Mouse (Mus musculus) MEL (cell line): ENCODE measurements around the gene Myo10. TPM values are rescaled to one million over a fixed set of nuclear protein-coding genes. Genes with fewer than 3 reads are reported as not detected.

ENCODE experiments used
- DNase-seq: peaks from one replicate; pipeline ENCODE4 v3.0.0; 2011; ENCODE audit warnings: low read depth, low spot score
- H3K27ac ChIP-seq: 2 replicates; pipeline ENCODE4 v1.5.1; 2012; ENCODE audit warnings: low read depth, mild to moderate bottlenecking, control low read depth, low read length, moderate library complexity; ENCODE audit not compliant: control insufficient read depth
- H3K27me3 ChIP-seq, 2 experiments: fragments of 150-350 bp in 1 of 2; sonication (generic) in 1 of 2; 2 replicates each; pipeline ENCODE4 v1.6.1; 2012; ENCODE audit warnings: low read length in 2 of 2, mild to moderate bottlenecking in 2 of 2, improper control_type of control experiment in 1 of 2, moderate library complexity in 1 of 2; ENCODE audit not compliant: insufficient read depth in 2 of 2, control insufficient read depth in 1 of 2
- H3K36me3 ChIP-seq, 2 experiments: 2 replicates each; pipeline ENCODE4 v1.6.1; 2012 to 2014; ENCODE audit warnings: low read length in 2 of 2, improper control_type of control experiment in 1 of 2, inconsistent platforms in 1 of 2, mild to moderate bottlenecking in 1 of 2; ENCODE audit not compliant: insufficient read depth in 2 of 2, control insufficient read depth in 1 of 2
- H3K4me1 ChIP-seq, 2 experiments: fragments of 150-350 bp in 1 of 2; sonication (generic) in 1 of 2; 2 replicates each; pipeline ENCODE4 v1.6.1; 2012; ENCODE audit warnings: low read length in 2 of 2, improper control_type of control experiment in 1 of 2, mild to moderate bottlenecking in 1 of 2; ENCODE audit not compliant: insufficient read depth in 2 of 2, control insufficient read depth in 1 of 2
- H3K4me3 ChIP-seq, 2 experiments: fragments of 150-350 bp in 1 of 2; sonication (generic) in 1 of 2; 2 replicates each; pipeline ENCODE4 v1.5.1; 2012; ENCODE audit warnings: low read depth in 2 of 2, low read length in 2 of 2, mild to moderate bottlenecking in 2 of 2, moderate library complexity in 2 of 2, control low read depth in 1 of 2, improper control_type of control experiment in 1 of 2; ENCODE audit not compliant: control insufficient read depth in 1 of 2, insufficient read depth in 1 of 2
- H3K79me2 ChIP-seq: 2 replicates; pipeline ENCODE4 v1.6.1; 2012; ENCODE audit warnings: mild to moderate bottlenecking, low read length, moderate library complexity; ENCODE audit not compliant: control insufficient read depth, poor library complexity, insufficient read depth
- H3K9ac ChIP-seq: 2 replicates; pipeline ENCODE4 v1.6.1; 2012; ENCODE audit warnings: low read depth, mild to moderate bottlenecking, control low read depth, low read length, moderate library complexity; ENCODE audit not compliant: control insufficient read depth, poor library complexity, severe bottlenecking
- H3K9me3 ChIP-seq: fragments of 150-350 bp; sonication (generic); replicated peaks from 2 replicates; pipeline ENCODE4 v1.6.1; 2012; ENCODE audit warnings: mild to moderate bottlenecking, low read length, improper control_type of control experiment, moderate library complexity; ENCODE audit not compliant: insufficient read depth
- BHLHE40 ChIP-seq: IDR thresholded peaks from 2 replicates; pipeline ENCODE4 v1.6.1; 2012; ENCODE audit warnings: low read depth, mild to moderate bottlenecking, inconsistent platforms, low read length, improper control_type of control experiment, borderline replicate concordance
- CHD1 ChIP-seq: IDR thresholded peaks from 2 replicates; pipeline ENCODE4 v1.6.1; 2012; ENCODE audit warnings: low read depth, mild to moderate bottlenecking, inconsistent platforms, low read length, improper control_type of control experiment
- CHD2 ChIP-seq: IDR thresholded peaks from 2 replicates; pipeline ENCODE4 v1.6.1; 2011; ENCODE audit warnings: low read length, improper control_type of control experiment
- E2F4 ChIP-seq: IDR thresholded peaks from 2 replicates; pipeline ENCODE4 v1.6.1; 2011; ENCODE audit warnings: low read depth, low read length, improper control_type of control experiment, borderline replicate concordance
- ELF1 ChIP-seq: IDR thresholded peaks from 2 replicates; pipeline ENCODE4 v1.6.1; 2014; ENCODE audit warnings: low read depth, mild to moderate bottlenecking, inconsistent platforms, low read length, improper control_type of control experiment, moderate library complexity
- EP300 ChIP-seq, 2 experiments: IDR thresholded peaks; 2 replicates each; pipeline ENCODE4 v1.6.1; 2011; ENCODE audit warnings: improper control_type of control experiment in 2 of 2, low read length in 2 of 2, low read depth in 1 of 2, mild to moderate bottlenecking in 1 of 2
- GATA1 ChIP-seq: IDR thresholded peaks from 2 replicates; pipeline ENCODE4 v1.6.1; 2011; ENCODE audit warnings: low read depth, low read length, improper control_type of control experiment
- KAT2A ChIP-seq: conservative IDR thresholded peaks from 2 replicates; pipeline ENCODE4 v1.6.1; 2012; ENCODE audit warnings: low read depth, low read length, improper control_type of control experiment, inconsistent platforms
- MAFK ChIP-seq: IDR thresholded peaks from 2 replicates; pipeline ENCODE4 v1.6.1; 2011; ENCODE audit warnings: low read depth, mild to moderate bottlenecking, low read length, improper control_type of control experiment, borderline replicate concordance
- MAX ChIP-seq: IDR thresholded peaks from 2 replicates; pipeline ENCODE4 v1.6.1; 2011; ENCODE audit warnings: low read length, improper control_type of control experiment
- MAZ ChIP-seq: IDR thresholded peaks from 2 replicates; pipeline ENCODE4 v1.6.1; 2012; ENCODE audit warnings: low read depth, mild to moderate bottlenecking, inconsistent platforms, low read length, improper control_type of control experiment
- MEF2A ChIP-seq: IDR thresholded peaks from 2 replicates; pipeline ENCODE4 v1.6.1; 2014; ENCODE audit warnings: low read depth, mild to moderate bottlenecking, inconsistent platforms, low read length, improper control_type of control experiment; ENCODE audit not compliant: poor library complexity, insufficient replicate concordance, severe bottlenecking; ENCODE audit errors: extremely low read depth
- NELFE ChIP-seq: IDR thresholded peaks from 2 replicates; pipeline ENCODE4 v1.6.1; 2011; ENCODE audit warnings: low read depth, low read length, improper control_type of control experiment
- POLR2A ChIP-seq, 2 experiments: IDR thresholded peaks; 2 replicates each; pipeline ENCODE4 v1.6.1; 2011 to 2012; ENCODE audit warnings: low read length in 2 of 2, mild to moderate bottlenecking in 2 of 2, control low read depth in 1 of 2, improper control_type of control experiment in 1 of 2, low read depth in 1 of 2, moderate library complexity in 1 of 2; ENCODE audit not compliant: control insufficient read depth in 1 of 2, insufficient read depth in 1 of 2, poor library complexity in 1 of 2
- POLR2AphosphoS2 ChIP-seq: IDR thresholded peaks from 2 replicates; pipeline ENCODE4 v1.6.1; 2011; ENCODE audit warnings: low read length, improper control_type of control experiment
- POLR2AphosphoS5 ChIP-seq: IDR thresholded peaks from 2 replicates; pipeline ENCODE4 v1.6.1; 2012; ENCODE audit warnings: low read depth, borderline replicate concordance, mild to moderate bottlenecking, inconsistent platforms, low read length, moderate library complexity, mixed read lengths
- RAD21 ChIP-seq: IDR thresholded peaks from 2 replicates; pipeline ENCODE4 v1.6.1; 2011; ENCODE audit warnings: mild to moderate bottlenecking, low read depth, low read length, improper control_type of control experiment
- RCOR1 ChIP-seq: IDR thresholded peaks from 2 replicates; pipeline ENCODE4 v1.6.1; 2012; ENCODE audit warnings: low read depth, mild to moderate bottlenecking, inconsistent platforms, low read length, improper control_type of control experiment
- SIN3A ChIP-seq: IDR thresholded peaks from 2 replicates; pipeline ENCODE4 v1.6.1; 2012; ENCODE audit warnings: low read length, improper control_type of control experiment, inconsistent platforms
- SMC3 ChIP-seq: IDR thresholded peaks from 2 replicates; pipeline ENCODE4 v1.6.1; 2011; ENCODE audit warnings: low read depth, low read length, improper control_type of control experiment
- TBP ChIP-seq: IDR thresholded peaks from 2 replicates; pipeline ENCODE4 v1.8.0; 2011; ENCODE audit warnings: low read depth, low read length, improper control_type of control experiment
- TCF12 ChIP-seq: IDR thresholded peaks from 2 replicates; pipeline ENCODE4 v1.6.1; 2014; ENCODE audit warnings: low read depth, mild to moderate bottlenecking, inconsistent platforms, low read length, improper control_type of control experiment, moderate library complexity
- UBTF ChIP-seq: IDR thresholded peaks from 2 replicates; pipeline ENCODE4 v1.6.1; 2012; ENCODE audit warnings: low read depth, mild to moderate bottlenecking, inconsistent platforms, low read length, improper control_type of control experiment, moderate library complexity, borderline replicate concordance; ENCODE audit not compliant: insufficient read depth
- ZC3H11A ChIP-seq: IDR thresholded peaks from 2 replicates; pipeline ENCODE4 v1.6.1; 2012; ENCODE audit warnings: low read depth, mild to moderate bottlenecking, inconsistent platforms, low read length, improper control_type of control experiment
- ZKSCAN1 ChIP-seq: IDR thresholded peaks from 2 replicates; pipeline ENCODE4 v1.6.1; 2012; ENCODE audit warnings: low read depth, mild to moderate bottlenecking, inconsistent platforms, low read length, improper control_type of control experiment, moderate library complexity
- ZMIZ1 ChIP-seq: IDR thresholded peaks from 2 replicates; pipeline ENCODE4 v1.6.1; 2012; ENCODE audit warnings: low read depth, mild to moderate bottlenecking, inconsistent platforms, low read length, improper control_type of control experiment, moderate library complexity
- ZNF384 ChIP-seq: IDR thresholded peaks from 2 replicates; pipeline ENCODE4 v1.6.1; 2012; ENCODE audit warnings: low read depth, mild to moderate bottlenecking, inconsistent platforms, low read length, improper control_type of control experiment
- polyA plus RNA-seq, 2 experiments: library from polyadenylated mRNA; stranded (reverse) in 1 of 2; unstranded in 1 of 2; fragments of >175 nt in 1 of 2; fragments of >200 nt in 1 of 2; gene quantifications; 2 replicates each; pipeline versions ENCODE4 v1.2.1 to v1.2.4; 2012; ENCODE audit warnings: low replicate concordance in 2 of 2, low read depth in 1 of 2; ENCODE audit not compliant: insufficient read length in 2 of 2, insufficient read depth in 1 of 2, missing spikeins in 1 of 2
- total RNA-seq: library from RNA; depleted of rRNA; stranded (reverse); fragments of 300-350 nt; gene quantifications from 2 replicates; pipeline ENCODE4 v1.2.3, GENCODE M21; 2012; rRNA removed

The Myo10 gene
- total RNA-seq (not detected in 2 replicates), polyA plus RNA-seq (under 1 TPM in 1 of 2 experiments, not detected in 1; 0.01 TPM)

DNA sequence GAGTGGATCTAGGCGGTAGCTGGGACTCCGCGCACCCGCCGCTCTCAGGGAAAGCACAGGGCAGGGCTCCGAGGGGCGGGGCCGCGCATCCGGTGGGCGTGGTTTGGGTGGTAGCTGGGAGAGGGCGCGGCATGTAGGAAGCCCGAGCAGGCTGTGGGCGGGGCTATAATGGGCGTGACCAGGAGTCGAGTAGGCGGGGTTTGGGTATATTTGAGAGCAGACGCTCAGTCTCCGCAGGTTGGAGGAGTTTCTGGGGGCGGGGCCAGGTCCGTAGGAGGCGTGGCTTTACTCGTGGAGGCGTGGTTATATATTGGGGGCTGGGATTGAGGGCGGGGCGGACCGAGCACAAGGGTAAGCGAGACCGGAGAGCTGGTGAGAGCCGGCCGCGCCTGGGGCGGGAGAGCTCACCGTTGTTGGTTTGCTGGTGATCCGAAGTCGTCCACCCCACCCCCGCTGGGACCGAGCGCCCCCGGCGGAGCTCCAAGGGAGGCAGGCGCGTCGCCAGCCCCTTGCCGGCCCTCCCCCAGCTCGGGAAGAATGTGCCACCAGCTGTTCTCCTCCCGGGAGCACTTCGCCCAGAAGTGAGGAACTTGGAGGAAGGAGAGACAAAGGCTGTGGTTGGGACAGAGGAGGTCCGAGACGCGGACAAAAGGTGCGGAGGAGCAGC, at the start of gene Myo10:
Gene Myo10 (plus strand): TSS at position 326 of the 667 bp plus-strand sequence.
- Histone ChIP-seq H3K4me1 (no peaks in the 10 kb centered on the region), H3K9ac (no peak within 1 kb of the TSS), H3K36me3 (no peaks in the 10 kb centered on the region), H3K27ac (no peak within 1 kb of the TSS), H3K27me3 (no peaks in the 10 kb centered on the region), H3K4me3 (no peak within 1 kb of the TSS), H3K9me3 (no peaks in the 10 kb centered on the region), H3K79me2 (no peaks in the 10 kb centered on the region)
- no peak for TF ChIP-seq ZMIZ1
- TF ChIP-seq SIN3A: no peak
- no peak for TF ChIP-seq TBP
- no peak for TF ChIP-seq E2F4
- TF ChIP-seq BHLHE40: no peak
- no peak for TF ChIP-seq SMC3
- TF ChIP-seq EP300 (IDR thresholded peaks at IDR 0.05; ENCODE audit: low read depth in 1 of 2, low read length in 2 of 2): no peak
- TF ChIP-seq POLR2AphosphoS2: no peak
- no peak for TF ChIP-seq GATA1
- no peak for TF ChIP-seq MAX
- TF ChIP-seq RAD21: no peak
- no peak for TF ChIP-seq UBTF
- TF ChIP-seq ZNF384: no peak
- no peak for TF ChIP-seq POLR2A (IDR thresholded peaks at IDR 0.05; ENCODE audit: control insufficient read depth in 1 of 2, insufficient read depth in 1 of 2, low read depth in 1 of 2, low read length in 2 of 2, poor library complexity in 1 of 2)
- no peak for TF ChIP-seq TCF12
- DNase-seq: no peak

DNA sequence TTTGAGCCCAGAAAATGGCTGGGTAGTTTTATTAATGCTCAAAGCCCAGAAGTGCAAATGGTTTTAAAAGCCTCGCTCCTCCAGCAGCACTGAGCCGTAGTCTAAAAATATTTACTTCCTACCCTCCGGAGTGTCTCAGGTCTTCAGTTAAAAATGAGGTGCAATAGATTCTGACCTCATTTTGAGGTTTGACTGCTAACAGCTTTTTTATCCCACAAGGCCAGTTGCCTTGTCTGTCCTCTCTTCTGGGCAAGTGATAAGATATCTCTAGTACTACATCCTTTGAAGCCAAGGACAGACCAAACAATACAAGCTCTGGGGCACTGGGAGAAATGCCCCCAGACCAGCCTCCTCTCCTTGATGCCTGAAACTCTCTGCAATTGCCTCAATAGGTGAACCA, 49.2 kb upstream of the Myo10 start:
- H3K9me3 ChIP-seq: no peaks in the 10 kb centered on the region
- no peak for DNase-seq
- H3K79me2 ChIP-seq: no peaks in the 10 kb centered on the region
- H3K4me3 ChIP-seq: no peak overlapping the region
- H3K36me3 ChIP-seq: no peaks in the 10 kb centered on the region
- TF ChIP-seq ZKSCAN1 (no peak), UBTF (no peak), POLR2AphosphoS5 (no peak), CHD2 (no peak), TCF12 (no peak), RCOR1 (no peak), MAFK (no peak), POLR2A (IDR thresholded peaks at IDR 0.05; ENCODE audit: control insufficient read depth in 1 of 2, insufficient read depth in 1 of 2, low read depth in 1 of 2, low read length in 2 of 2, poor library complexity in 1 of 2) (no peak), ELF1 (no peak), CHD1 (no peak), NELFE (no peak), ZC3H11A (no peak), MAZ (no peak), MEF2A (no peak), KAT2A (no peak), SMC3 (no peak)
- TF ChIP-seq, all 39 proteins: peak for 0
- Histone ChIP-seq H3K4me1 (no peaks in the 10 kb centered on the region), H3K27me3 (no peaks in the 10 kb centered on the region), H3K9ac (no peak overlapping the region), H3K27ac (no peak overlapping the region)
